Mouse (Mus musculus): ENCODE results near the gene Vps25.

DNA sequence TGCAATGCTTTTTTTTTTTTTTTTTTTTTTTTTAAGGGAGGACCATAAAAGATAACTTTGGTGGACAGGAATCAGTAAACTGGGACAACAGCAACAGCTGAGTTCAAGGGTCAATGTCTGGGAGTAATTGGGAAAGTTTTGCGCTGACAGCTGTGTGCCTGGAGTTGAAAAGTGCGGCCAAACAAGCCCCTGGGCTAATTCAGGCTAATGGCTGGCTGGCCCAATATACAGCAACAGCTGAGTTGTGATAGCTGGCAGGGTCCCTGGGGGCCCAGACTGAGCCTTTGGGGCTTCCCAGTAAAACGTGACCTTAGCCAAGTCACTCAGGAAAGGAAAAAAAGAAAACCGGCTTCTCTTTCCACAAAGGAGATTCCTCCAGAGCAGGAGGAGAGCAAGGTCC is 8.4 kb upstream of the Vps25 start:
- TF ChIP-seq POLR2A (IDR thresholded peaks at IDR 0.05; ENCODE audit: control insufficient read depth, extremely low read depth, insufficient read depth, low read length, poor library complexity) (no peak), CTCF (IDR thresholded peaks at IDR 0.05; ENCODE audit: borderline replicate concordance, control insufficient read depth, extremely low read depth, insufficient read depth, low read length, poor library complexity) (no peak)
